Mouse (Mus musculus) CD4-positive, CD25-positive, alpha-beta regulatory T cell, adult 4 months (primary cell): ENCODE results near the gene Dclk1. TPM values are rescaled to one million over a fixed set of nuclear protein-coding genes. Genes with fewer than 3 reads are reported as not detected.

Experiments
- ATAC-seq: one replicate; pipeline ENCODE4 v1.8.0; 2017
- polyA plus RNA-seq, 2 experiments: library from polyadenylated mRNA; unstranded; fragments of 100-300 nt; shearing (Covaris generic); gene quantifications; one replicate each; pipeline ENCODE4 v1.2.1; 2017

The Dclk1 gene
- polyA plus RNA-seq, 2 experiments from 2014 or later = 0.16 to 0.50 TPM

DNA sequence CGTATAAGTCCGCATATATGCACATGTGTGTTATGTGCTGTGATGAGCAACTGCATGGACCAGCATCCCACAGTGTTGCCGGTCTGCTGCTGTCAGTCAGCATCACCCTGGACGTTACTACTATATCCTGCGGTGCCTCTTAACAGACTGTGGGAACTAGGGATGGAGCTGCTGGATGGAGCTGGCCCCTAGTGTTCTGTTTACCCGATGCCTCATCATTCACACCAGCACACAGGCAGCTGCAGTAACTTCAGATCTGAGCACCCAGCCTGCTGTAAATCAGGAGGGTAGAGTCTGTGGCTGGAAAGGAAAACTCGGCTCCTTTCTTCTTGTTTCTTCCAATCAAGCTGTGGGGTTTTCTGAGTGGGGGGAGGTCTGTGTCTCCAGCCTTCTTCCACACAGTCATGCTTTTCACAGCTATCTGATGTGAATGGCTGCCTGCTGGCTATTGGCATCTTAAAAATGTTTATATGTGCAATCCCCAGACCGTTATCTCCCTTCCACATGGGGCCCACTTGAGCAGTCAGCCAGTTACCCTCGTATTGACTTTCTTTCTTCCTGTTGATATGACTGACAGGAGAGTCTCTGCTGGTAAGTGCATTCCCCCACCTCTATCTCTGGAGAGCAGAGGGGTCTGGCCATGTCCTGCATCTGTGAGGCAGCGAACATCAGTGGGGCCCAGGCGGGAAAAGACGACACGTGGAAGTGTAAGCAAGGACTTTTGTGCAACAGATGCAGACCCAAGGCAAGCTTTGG lies 301.9 kb downstream of the Dclk1 start:
- ATAC-seq = no peak

- ATAC-seq = no peak
These were observed 303.1 kb downstream of the Dclk1 start for GRCm38 (mm10) chr3:55545296-55545695.

DNA sequence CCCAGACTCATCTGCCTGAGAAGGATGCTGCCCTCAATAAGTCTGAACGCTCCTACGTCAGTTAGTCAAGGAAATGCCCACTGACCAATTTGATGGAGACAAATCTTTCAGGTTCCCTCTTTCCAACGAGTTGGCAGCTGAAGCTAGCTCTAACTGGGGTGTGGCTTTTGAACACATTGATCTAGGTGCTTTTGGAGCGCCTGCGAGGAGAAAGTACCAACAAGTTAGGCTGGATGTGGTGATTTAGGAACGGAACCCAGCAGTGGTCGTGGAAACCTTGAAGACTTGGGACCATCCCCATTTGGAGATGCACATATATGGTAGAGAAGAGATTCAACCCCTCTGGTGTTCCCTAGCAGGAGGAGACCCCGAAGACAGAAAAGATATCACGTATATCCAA lies 303.8 kb downstream of the Dclk1 start:
- no peak for ATAC-seq

DNA sequence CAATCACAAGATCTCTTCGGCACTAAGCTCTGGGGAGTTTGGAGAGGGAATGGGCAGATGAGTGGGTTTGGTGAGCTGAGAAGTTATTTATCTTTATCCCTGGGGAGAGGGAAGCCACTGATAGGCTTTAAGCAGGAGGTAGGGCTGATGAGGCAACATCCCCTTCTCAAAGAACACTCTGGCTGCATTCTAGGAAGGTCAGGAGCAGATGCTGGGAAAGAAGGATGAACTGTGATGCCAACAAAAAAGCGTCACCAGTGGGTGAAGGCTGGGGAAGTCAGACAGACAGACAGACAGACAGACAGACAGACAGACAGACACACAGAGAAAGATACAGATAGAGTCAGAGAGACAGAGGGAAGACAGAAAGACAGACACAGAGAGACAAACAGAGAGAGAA lies 304.9 kb downstream of the Dclk1 start:
- no peak for ATAC-seq

GRCm38 (mm10) chr3:55549376-55549775 lies 307.2 kb downstream of the Dclk1 start:
- no peak for ATAC-seq

- ATAC-seq = no peak
These were observed 308.8 kb downstream of the Dclk1 start for GRCm38 (mm10) chr3:55550962-55551361.

GRCm38 (mm10) chr3:55551912-55552311 lies 309.7 kb downstream of the Dclk1 start:
- no peak for ATAC-seq

- no peak for ATAC-seq
These were observed 310.9 kb downstream of the Dclk1 start for GRCm38 (mm10) chr3:55553031-55553430.

DNA sequence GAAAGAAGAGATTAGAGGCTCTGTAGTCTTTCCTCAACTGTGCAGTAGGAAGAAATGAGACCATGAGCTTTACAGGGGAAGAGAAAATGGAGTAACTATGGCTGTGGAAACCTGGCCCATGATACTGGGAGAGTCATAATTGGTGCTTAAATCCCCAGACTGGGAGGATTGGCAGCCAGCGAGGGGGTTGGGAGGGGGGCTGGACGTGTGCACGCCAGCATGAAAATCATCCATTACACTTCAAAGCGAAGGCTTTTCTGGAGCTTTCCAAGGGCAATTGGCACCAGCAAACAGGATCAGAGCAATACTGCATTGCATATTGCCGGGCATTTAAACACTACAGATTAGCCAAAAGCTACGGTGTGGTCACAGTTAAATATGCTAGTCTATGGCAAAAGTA lies 313.7 kb downstream of the Dclk1 start:
- no peak for ATAC-seq

GRCm38 (mm10) chr3:55558570-55558969 lies 316.4 kb downstream of the Dclk1 start:
- ATAC-seq = no peak

GRCm38 (mm10) chr3:55567476-55567875 lies 325.3 kb downstream of the Dclk1 start:
- ATAC-seq = no peak

GRCm38 (mm10) chr3:55569539-55569938 lies 327.4 kb downstream of the Dclk1 start:
- no peak for ATAC-seq

DNA sequence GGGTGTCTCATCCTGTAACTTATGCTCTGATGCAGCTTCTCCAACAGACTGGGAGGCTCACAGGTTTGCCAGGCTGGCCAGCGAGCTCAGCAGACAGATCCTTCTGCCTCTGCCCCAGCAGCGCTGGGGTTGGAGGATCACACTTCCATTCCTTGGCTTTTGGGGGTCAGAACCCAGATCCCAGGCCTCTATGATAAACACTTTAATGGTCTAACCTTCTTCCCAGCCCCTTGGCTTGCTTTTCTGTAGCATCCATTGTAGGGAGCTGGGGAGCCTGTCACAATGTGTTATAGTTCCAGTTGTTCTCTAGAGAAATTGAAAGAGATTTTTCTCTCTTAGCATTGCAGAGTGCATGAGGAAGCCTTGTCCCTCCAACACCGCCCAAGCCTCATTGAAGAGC lies 328.9 kb downstream of the Dclk1 start:
- ATAC-seq = no peak

GRCm38 (mm10) chr3:55571552-55572296 lies 329.6 kb downstream of the Dclk1 start:
- ATAC-seq = no peak

DNA sequence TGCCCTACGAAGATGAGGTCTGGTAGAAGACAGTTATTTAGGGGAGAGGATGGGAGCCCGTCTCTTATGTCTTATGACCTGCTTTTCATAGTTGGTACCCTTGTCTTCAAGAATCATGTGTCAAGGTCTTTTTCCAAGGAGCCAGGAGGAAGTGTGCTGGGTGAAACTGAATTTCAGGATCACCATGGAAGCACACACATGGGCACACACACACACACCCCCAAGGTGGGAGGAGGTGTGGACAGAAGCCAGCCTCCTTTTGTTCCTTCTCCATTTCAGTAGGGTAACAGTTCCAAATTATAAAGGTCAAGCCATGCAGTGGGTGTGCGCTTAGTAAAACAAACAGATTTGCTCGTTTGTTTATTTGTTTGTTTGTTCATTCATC lies 330.1 kb downstream of the Dclk1 start:
- no peak for ATAC-seq

DNA sequence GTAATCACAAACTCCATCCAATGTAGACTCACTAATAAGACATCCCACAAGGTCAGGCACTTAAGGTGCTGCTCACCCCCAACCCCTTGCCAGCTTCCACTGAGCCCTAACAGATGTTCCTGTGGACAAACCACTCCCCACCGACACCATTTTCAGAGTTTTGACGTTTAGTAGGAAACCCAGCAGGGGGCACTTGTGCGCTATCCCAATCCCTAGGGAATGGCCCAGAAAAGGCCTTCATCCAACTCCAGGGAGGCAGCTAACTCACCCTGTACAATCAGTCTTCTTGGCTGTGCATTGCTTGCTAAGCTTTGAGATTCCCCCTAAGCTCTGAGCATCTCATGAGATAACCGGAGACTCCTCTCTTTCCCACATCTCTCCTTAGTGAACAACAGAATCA lies 331.8 kb downstream of the Dclk1 start:
- no peak for ATAC-seq

- ATAC-seq = no peak
These were observed 345.3 kb downstream of the Dclk1 start for GRCm38 (mm10) chr3:55587434-55587971.

DNA sequence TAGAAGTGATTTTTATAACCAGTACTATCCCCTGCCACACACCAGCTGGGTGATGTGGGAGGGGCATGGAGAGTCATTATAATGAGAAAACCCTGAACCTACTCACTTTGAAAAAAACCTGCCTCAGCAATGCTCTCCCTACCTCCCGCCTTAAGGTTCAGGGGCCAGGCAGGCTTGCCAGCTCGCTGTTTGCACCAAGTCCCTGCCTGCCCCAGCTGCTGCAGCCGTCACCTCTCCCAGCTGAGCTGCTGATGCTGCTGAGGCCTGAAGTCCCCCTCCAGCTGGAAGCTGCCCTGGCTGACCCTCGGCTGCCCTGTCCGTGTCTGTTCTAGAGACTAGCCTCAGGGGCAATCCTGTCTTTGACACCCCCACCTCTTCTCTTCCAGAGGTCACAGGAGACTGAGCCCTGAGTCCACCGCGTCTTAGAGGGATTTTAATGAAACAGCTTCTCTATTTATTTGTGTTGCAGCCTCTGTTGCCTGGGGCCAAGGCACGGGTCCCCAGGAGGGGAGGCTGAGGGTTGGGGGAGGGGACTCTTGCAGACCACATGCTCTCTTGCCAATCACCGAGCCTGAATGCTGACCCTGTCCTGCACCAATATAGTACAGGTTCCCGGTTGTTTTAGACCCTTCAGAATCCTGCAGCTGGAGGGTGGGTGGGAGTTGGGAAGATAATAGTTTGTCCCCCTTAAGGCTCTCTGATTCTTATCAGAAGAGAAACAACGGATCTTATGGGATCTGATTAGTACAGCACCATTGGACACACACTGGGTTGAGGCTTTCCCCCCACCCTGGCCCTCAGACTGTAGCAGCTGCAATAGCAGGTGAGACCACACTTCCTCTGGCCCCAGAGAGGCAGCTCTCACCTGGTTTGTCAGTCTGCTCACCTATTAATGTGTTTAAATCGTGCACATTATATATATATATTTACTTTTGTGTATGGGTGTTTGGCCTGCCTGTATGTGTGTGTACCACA lies 346.1 kb downstream of the Dclk1 start:
- no peak for ATAC-seq
